Mouse (Mus musculus) heart, embryonic 11.5 days (tissue): ENCODE data around the gene Fam104a. TPM values are rescaled to one million over a fixed set of nuclear protein-coding genes. Genes with fewer than 3 reads are reported as not detected.

ENCODE experiments used
- ATAC-seq: fragments of 200-750 bp; cut with Nextera tagmentation; replicated peaks from 2 replicates; pipeline ENCODE4 v1.8.0; 2017; ENCODE audit warnings: moderate library complexity; ENCODE audit not compliant: insufficient number of reproducible peaks, low FRiP score, low TSS enrichment
- H3K27ac ChIP-seq: fragments of 300-500 bp; sonication (generic); 2 replicates; pipeline ENCODE4 v1.5.1; 2014; ENCODE audit warnings: mild to moderate bottlenecking, low read depth, low read length
- H3K27me3 ChIP-seq: fragments of 300-500 bp; sonication (generic); 2 replicates; pipeline ENCODE4 v1.6.1; 2014; ENCODE audit warnings: mild to moderate bottlenecking, low read length, mixed read lengths; ENCODE audit not compliant: control insufficient read depth, insufficient read depth
- H3K36me3 ChIP-seq: fragments of 300-500 bp; sonication (generic); 2 replicates; pipeline ENCODE4 v1.6.1; 2014; ENCODE audit warnings: mild to moderate bottlenecking, low read length, moderate library complexity, mixed read lengths; ENCODE audit not compliant: control insufficient read depth, insufficient read depth
- H3K4me1 ChIP-seq: fragments of 300-500 bp; sonication (generic); 2 replicates; pipeline ENCODE4 v1.6.1; 2014; ENCODE audit warnings: low read length; ENCODE audit not compliant: control insufficient read depth, insufficient read depth
- H3K4me2 ChIP-seq: fragments of 300-500 bp; sonication (generic); 2 replicates; pipeline ENCODE4 v1.6.1; 2014; ENCODE audit warnings: mild to moderate bottlenecking, moderate library complexity
- H3K4me3 ChIP-seq: fragments of 300-500 bp; sonication (generic); 2 replicates; pipeline ENCODE4 v1.5.1; 2014; ENCODE audit warnings: low read depth, low read length
- H3K9ac ChIP-seq: fragments of 300-500 bp; sonication (generic); 2 replicates; pipeline ENCODE4 v1.6.1; 2014; ENCODE audit warnings: mild to moderate bottlenecking, low read depth, low read length, moderate library complexity
- H3K9me3 ChIP-seq: fragments of 300-500 bp; sonication (generic); replicated peaks from 2 replicates; pipeline ENCODE4 v1.6.1; 2016; ENCODE audit warnings: low read length; ENCODE audit not compliant: control insufficient read depth
- WGBS: fragments of 180-500 bp; shearing (Covaris S2); extraction: QIAGEN DNeasy Blood & Tissue Kit; methylation state at CpG from one replicate; pipeline ENCODE4 v1.1.7; 2014; ENCODE audit not compliant: insufficient replicate concordance; 5-methylcytosine and 5-hydroxymethylcytosine counted together
- polyA plus RNA-seq: library from polyadenylated mRNA; unstranded; fragments of >200 nt; fragmentation: Nextera tagmentation; extraction: Ambion mirVana; gene quantifications from 2 replicates; pipeline ENCODE4 v1.2.1, GENCODE M21; 2014

The Fam104a gene
- polyA plus RNA-seq, 1 experiment from 2014 or later = 54.7 TPM

DNA sequence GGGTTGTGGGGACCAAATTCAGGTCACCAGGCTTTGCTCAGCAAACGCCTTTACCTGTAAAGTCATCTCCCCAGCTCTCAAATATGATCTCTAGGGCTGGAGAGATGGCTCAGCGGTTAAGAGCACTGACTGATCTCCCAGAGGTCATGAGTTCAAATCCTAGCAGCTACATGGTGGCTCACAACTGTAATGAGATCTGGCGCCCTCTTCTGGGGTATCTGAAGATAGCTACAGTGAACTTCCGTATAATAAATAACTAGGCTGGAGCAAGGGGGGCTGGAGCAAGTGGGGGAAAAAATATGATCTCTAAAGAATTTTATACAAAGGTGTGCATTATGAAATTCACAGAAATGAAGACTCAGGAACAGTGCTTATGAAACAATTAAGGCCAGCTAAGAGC is 56.2 kb downstream of the Fam104a start:
- no peaks in the 10 kb centered on the region for H3K4me1 ChIP-seq
- no peaks in the 10 kb centered on the region for H3K36me3 ChIP-seq
- no peaks in the 10 kb centered on the region for H3K9me3 ChIP-seq
- no peak overlapping the region for H3K9ac ChIP-seq
- no peak overlapping the region for H3K27ac ChIP-seq
- 53% methylated on average over 4 of the region's 4 CpGs for whole genome bisulfite sequencing
- no peaks in the 10 kb centered on the region for H3K27me3 ChIP-seq
- H3K4me3 ChIP-seq = no peak overlapping the region
- H3K4me2 ChIP-seq = no peak overlapping the region
- ATAC-seq = no peak

DNA sequence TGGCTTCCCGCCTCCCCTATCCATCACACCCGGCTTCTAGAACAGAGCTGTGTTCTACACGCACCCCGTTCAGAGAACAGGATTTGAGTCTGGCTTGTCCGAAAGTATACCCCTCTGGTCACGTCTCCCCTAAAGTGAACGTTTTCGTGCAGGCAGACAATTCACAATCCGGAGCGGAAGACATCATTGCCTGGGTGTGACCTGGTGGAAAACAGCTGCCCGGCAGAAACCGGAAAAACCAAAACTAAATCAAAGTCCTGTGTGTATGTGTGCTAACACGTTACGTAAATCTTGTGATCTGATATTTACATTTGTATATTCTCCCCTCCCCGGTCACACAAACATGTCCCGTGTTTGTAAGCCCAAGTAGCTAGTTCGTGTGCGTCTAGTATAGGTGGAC is 58.5 kb downstream of the Fam104a start:
- Histone ChIP-seq H3K9me3 (no peaks in the 10 kb centered on the region), H3K27ac (no peak overlapping the region), H3K4me2 (no peak overlapping the region), H3K4me3 (no peak overlapping the region), H3K27me3 (peaks cover 15% of the 10 kb centered on the region), H3K9ac (no peak overlapping the region), H3K4me1 (no peaks in the 10 kb centered on the region), H3K36me3 (no peaks in the 10 kb centered on the region)
- 88% methylated on average over 18 of the region's 18 CpGs for WGBS
- no peak for ATAC-seq

DNA sequence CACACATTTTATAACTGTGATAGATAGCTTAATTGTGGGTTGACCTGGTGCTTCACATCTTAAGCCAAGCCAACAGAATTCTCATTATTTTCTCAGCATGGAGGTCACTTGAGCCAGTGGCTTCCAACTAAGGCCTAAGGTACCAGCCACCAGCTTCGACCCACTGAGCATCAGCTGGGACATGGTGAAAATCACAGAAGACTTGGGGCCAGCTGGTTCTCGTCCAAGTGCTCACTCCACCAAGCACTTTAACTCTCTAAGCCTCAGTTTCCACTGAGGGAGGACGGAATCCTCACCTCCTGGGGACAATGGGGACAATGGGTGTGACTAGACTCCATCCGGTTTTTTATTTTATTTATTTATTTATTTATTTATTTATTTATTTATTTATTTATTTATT is 61.9 kb downstream of the Fam104a start:
- WGBS = 71% methylated on average over 4 of the region's 4 CpGs
- no peaks in the 10 kb centered on the region for H3K9me3 ChIP-seq

DNA sequence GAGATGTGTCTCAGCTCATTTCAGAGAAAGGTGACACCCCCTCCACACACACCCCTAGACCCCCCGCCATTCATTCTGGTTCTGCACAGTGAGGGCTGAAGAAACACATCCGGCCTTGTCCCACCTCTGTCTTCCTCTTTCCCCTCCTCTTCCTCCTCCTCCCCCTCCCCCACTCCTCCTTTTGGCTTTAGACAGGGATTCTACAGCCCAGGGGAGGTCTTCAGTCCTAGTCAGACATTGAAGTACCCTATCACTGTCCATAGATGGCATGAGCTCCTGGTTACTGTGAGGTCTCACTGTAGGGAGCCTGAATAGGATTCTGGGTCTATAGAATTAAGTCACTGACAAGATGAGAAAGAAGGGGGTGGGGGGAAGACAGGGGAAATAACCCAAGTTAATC is 63.0 kb downstream of the Fam104a start:
- 64% methylated on average over 2 of the region's 2 CpGs for WGBS
- H3K9me3 ChIP-seq = no peaks in the 10 kb centered on the region
- peaks cover 12% of the 10 kb centered on the region; the same call in 1 of the 2 replicates for H3K4me1 ChIP-seq
- H3K4me3 ChIP-seq = no peak overlapping the region
- H3K9ac ChIP-seq = no peak overlapping the region
- no peaks in the 10 kb centered on the region for H3K36me3 ChIP-seq
- H3K27ac ChIP-seq = no peak overlapping the region
- ATAC-seq = no peak
- peaks cover 44% of the 10 kb centered on the region for H3K27me3 ChIP-seq
- H3K4me2 ChIP-seq = no peak overlapping the region

More for the DNA sequence above, 61.9 kb downstream of the Fam104a start:
- no peak overlapping the region for H3K27ac ChIP-seq
- H3K4me2 ChIP-seq = no peak overlapping the region
- peaks cover 12% of the 10 kb centered on the region; the same call in 1 of the 2 replicates for H3K4me1 ChIP-seq
- peaks cover 42% of the 10 kb centered on the region for H3K27me3 ChIP-seq
- no peak overlapping the region for H3K4me3 ChIP-seq
- no peaks in the 10 kb centered on the region for H3K36me3 ChIP-seq
- no peak overlapping the region for H3K9ac ChIP-seq
- ATAC-seq = no peak

DNA sequence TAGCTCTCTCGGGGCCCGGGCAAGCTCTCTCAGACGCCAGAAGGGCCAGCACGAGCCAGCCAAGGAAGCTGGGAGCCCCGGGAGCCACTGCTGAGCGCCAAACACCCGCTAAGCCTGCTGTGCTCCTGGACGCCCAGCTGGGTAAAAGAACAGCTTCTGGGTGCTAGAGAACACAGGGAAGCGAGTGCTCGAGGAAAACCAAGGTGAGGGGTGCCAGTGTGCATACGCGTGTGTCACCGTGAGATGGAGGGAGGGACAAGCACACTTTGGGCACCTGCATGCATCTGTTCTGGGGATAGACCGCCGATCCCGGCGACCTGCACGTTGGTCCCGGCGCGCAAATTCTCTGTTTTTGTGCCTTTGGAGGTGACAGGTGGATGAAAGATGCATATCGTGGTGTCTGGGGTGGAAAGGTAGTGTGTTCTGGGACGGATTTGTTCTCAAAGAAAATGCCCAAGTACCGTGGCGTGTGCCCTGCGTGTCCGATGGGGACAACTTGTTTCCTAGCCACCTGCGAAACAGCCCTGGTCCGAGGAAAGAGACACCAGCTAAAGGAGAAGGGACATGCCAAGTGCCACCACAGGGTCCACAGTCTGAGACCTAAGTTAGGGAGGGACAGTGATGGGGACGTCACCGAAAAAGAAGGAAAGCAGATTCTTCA is 64.4 kb downstream of the Fam104a start:
- no peaks in the 10 kb centered on the region for H3K9me3 ChIP-seq
- H3K27me3 ChIP-seq = peaks cover 44% of the 10 kb centered on the region
- H3K4me3 ChIP-seq = peak overlapping the region; percentile 52
- ATAC-seq = no peak
- WGBS = 4% methylated on average over 31 of the region's 31 CpGs
- H3K9ac ChIP-seq = peak overlapping the region; percentile 62
- no peak overlapping the region for H3K27ac ChIP-seq
- H3K36me3 ChIP-seq = no peaks in the 10 kb centered on the region
- H3K4me2 ChIP-seq = peak overlapping the region; percentile 98
- H3K4me1 ChIP-seq = peaks cover 12% of the 10 kb centered on the region; the same call in 1 of the 2 replicates

DNA sequence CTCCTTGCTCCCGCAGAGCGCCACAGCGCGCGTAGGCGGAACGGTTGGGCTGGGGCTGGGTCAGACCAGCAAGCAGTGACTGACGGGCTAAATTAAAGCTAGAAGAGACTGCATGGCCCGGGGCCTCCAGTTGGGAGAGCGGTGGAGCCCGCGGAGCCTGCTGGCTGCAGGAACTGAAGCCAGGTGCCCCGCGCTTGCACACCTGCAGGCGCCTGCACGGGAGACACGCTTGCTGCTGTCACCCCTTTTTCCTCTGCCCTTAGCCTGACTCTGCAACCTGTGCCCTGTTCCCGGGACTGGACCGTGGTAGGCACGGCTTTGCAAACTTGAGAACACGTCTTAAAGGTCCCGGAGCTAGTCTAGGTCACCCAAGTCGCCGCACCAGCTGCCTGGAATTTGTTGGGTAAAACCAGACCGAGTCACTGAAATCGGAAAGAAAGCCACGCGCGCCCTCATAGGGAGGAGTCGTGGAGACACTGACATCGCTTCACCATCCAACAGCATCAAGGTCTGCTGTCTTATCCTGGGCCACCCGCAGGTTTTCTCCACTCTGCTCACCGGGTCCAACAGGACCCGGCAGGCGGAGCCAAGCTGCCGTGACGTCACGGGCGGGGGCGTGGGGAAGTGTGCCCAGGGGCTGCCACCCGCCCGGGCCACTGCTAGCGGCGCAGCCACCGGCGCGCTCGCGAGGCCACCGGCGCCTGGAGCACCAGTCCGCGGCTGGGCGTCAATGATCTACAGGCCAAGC is 65.1 kb downstream of the Fam104a start, which contains the start of gene Sstr2:
Sstr2 (plus strand) TSS at position 671 of the 748 bp plus-strand sequence.
- Histone ChIP-seq H3K4me2 (peak within 1 kb of the TSS; percentile 98), H3K9me3 (no peaks in the 10 kb centered on the region), H3K4me1 (peaks cover 12% of the 10 kb centered on the region; the same call in 1 of the 2 replicates), H3K27ac (no peak within 1 kb of the TSS), H3K36me3 (no peaks in the 10 kb centered on the region), H3K4me3 (peak within 1 kb of the TSS; percentile 52), H3K9ac (peak within 1 kb of the TSS; percentile 62), H3K27me3 (peaks cover 44% of the 10 kb centered on the region)
- WGBS = 1% methylated on average over 54 of the region's 54 CpGs
- ATAC-seq = no peak

DNA sequence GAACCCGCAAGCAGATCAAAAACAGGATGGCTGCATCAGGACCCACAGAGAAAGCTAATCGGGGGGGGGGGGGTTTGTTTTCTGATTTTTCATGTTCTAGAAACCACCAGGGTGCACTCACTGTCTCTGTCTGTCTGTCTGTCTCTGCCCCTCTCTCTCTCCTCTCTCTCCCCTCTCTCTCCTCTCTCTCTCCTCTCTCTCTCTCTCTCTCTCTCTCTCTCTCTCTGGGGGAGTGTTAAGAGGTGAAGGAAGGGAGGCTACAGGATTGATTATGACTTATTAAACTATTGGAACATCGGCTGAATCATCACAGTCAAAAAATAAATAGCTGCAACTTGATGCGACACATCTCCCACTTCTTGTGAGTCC is 65.7 kb downstream of the Fam104a start:
- WGBS = 25% methylated on average over 4 of the region's 4 CpGs
- no peaks in the 10 kb centered on the region for H3K9me3 ChIP-seq
- no peaks in the 10 kb centered on the region for H3K36me3 ChIP-seq
- H3K27ac ChIP-seq = no peak overlapping the region
- H3K4me1 ChIP-seq = peaks cover 12% of the 10 kb centered on the region; the same call in 1 of the 2 replicates
- H3K4me3 ChIP-seq = peak overlapping the region; percentile 52
- 0 out of 2 replicates have a peak overlapping the region, but pooled peaks have one; percentile 62 for H3K9ac ChIP-seq
- no peak for ATAC-seq
- peaks cover 44% of the 10 kb centered on the region for H3K27me3 ChIP-seq
- peak overlapping the region; percentile 98 for H3K4me2 ChIP-seq

DNA sequence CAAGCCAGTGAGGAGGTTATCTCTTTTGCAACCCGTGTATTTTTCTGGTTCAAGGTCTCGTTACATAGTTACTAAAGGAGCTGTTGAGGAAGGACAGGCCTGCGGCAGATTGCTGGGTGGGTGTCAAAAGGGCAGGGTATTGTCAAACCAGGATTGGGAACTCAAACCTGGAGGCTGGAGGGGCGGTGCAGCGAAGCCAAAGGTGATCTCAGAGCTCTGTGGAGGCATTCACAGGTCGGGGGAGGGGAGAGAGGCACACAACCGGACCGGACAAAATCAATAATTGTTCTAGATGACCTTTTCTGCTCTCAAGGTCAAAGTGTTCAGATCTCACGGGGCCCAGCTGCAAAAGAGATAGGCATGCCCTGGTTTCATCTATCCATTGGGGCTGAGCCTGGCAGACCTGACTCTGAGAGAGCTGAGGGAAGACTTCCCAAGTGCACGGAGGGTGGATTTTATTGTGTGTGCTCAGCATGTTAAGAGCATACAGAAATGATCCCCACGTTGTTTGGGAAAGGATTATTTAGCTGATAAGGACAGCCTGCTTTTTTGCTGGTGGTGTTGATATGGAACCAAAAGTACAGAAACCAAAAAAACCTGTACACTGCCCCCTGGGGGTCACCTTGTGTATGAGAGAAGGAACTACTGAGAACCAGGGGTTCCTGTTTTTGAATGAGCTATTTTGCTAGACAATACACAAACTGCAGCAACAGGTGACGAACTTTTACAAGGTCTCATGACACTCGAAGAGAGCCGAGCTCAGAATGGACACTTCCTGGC is 66.6 kb downstream of the Fam104a start:
- H3K9ac ChIP-seq = no peak overlapping the region
- H3K27me3 ChIP-seq = peaks cover 44% of the 10 kb centered on the region
- peaks cover 12% of the 10 kb centered on the region; the same call in 1 of the 2 replicates for H3K4me1 ChIP-seq
- no peaks in the 10 kb centered on the region for H3K36me3 ChIP-seq
- no peaks in the 10 kb centered on the region for H3K9me3 ChIP-seq
- no peak overlapping the region for H3K4me3 ChIP-seq
- ATAC-seq = no peak
- no peak overlapping the region for H3K27ac ChIP-seq
- 52% methylated on average over 14 of the region's 14 CpGs for WGBS
- no peak overlapping the region for H3K4me2 ChIP-seq
